In the genomic region with DNA sequence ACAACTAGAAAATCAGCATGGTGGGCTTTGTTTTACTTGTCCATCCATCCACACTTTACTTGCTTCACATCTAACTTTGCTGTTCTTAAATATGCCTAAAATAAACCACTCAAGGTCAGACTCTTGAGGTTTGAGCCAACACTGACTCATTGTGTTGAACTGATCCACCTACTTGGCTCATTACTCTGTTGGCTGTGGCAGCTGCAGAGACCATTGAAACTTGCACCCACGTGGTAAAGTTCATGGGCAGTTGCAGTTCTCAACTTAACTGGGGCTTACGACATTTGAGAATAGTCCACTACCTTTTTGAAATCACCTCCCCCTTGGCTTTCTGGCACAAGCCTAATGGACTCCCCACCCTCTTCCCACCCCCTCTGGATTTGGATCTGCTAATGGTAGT, we compare ENCODE assay signal across 20 mouse cellular contexts.
DNase-seq lines count a peak whose midpoint lies in the region; ATAC-seq and TF ChIP-seq lines count a peak whose summit lies in the region.
"Had no signal": no experiment of that assay in that cellular context is flagged by ENCODE, and none has a peak within 500 bp of the region (broad histone marks: within the 10 kb centered on the region; RNA-seq: fewer than 3 reads in every experiment).

No protein-coding gene starts in this region.

- 58% methylated on average over 2 of the region's 2 CpGs for WGBS in lung, embryonic 16.5 days
- WGBS in midbrain, postnatal 0 days = 78% methylated on average over 2 of the region's 2 CpGs

- H3K9ac ChIP-seq in lung, embryonic 16.5 days (ENCODE audit: low read length) = no peak overlapping the region
- no peak overlapping the region for H3K9ac ChIP-seq in midbrain, postnatal 0 days (replicated peaks; ENCODE audit: low read length, poor library complexity, severe bottlenecking)
- H3K9ac ChIP-seq: heart, embryonic 15.5 days; hindbrain, embryonic 12.5 days; liver, embryonic 15.5 days; midbrain, embryonic 12.5 days; neural tube, embryonic 13.5 days had no signal

- peak; percentile 43; the same call in 1 of the 2 replicates for ATAC-seq in lung, embryonic 16.5 days (ENCODE audit: low read depth)
- no peak for ATAC-seq in erythroblast, adult 5-6 weeks (replicated peaks; ENCODE audit: low FRiP score, poor library complexity, severe bottlenecking)
- no peak for ATAC-seq in midbrain, postnatal 0 days (ENCODE audit: low FRiP score)
- ATAC-seq: forebrain, embryonic 14.5 days had no signal

- no peaks in the 10 kb centered on the region for H3K36me3 ChIP-seq in lung, embryonic 16.5 days (ENCODE audit: control insufficient read depth, insufficient read depth, low read length)
- H3K36me3 ChIP-seq in midbrain, postnatal 0 days (ENCODE audit: insufficient read depth, low read length) = no peaks in the 10 kb centered on the region
- H3K36me3 ChIP-seq: G1E; heart, embryonic 15.5 days; hindbrain, embryonic 12.5 days; liver, embryonic 15.5 days; midbrain, embryonic 12.5 days; neural tube, embryonic 13.5 days had no signal

- no peak overlapping the region for H3K4me2 ChIP-seq in lung, embryonic 16.5 days (ENCODE audit: low read depth, low read length)
- H3K4me2 ChIP-seq in midbrain, postnatal 0 days (ENCODE audit: low read depth, low read length, poor library complexity, severe bottlenecking) = no peak overlapping the region
- H3K4me2 ChIP-seq: heart, embryonic 15.5 days; hindbrain, embryonic 12.5 days; liver, embryonic 15.5 days; midbrain, embryonic 12.5 days; neural tube, embryonic 13.5 days had no signal

- no peaks in the 10 kb centered on the region for H3K27me3 ChIP-seq in lung, embryonic 16.5 days (ENCODE audit: control insufficient read depth, insufficient read depth, low read depth, low read length)
- no peaks in the 10 kb centered on the region for H3K27me3 ChIP-seq in midbrain, postnatal 0 days (ENCODE audit: insufficient read depth, low read length)
- H3K27me3 ChIP-seq: heart, embryonic 15.5 days; hindbrain, embryonic 12.5 days; liver, embryonic 15.5 days; midbrain, embryonic 12.5 days; neural tube, embryonic 13.5 days had no signal

- TF ChIP-seq CTCF in midbrain, postnatal 0 days (IDR thresholded peaks at IDR 0.05) = no peak

- no peaks in the 10 kb centered on the region for H3K4me1 ChIP-seq in lung, embryonic 16.5 days (replicated peaks; ENCODE audit: control insufficient read depth, insufficient read depth, low read length)
- H3K4me1 ChIP-seq in midbrain, postnatal 0 days (ENCODE audit: insufficient read depth, low read length) = no peaks in the 10 kb centered on the region
- H3K4me1 ChIP-seq: heart, embryonic 15.5 days; hindbrain, embryonic 12.5 days; liver, embryonic 15.5 days; midbrain, embryonic 12.5 days; neural tube, embryonic 13.5 days had no signal

- H3K4me3 ChIP-seq in lung, embryonic 16.5 days (ENCODE audit: low read length) = no peak overlapping the region
- H3K4me3 ChIP-seq in midbrain, postnatal 0 days (ENCODE audit: low read depth, low read length) = no peak overlapping the region
- H3K4me3 ChIP-seq: erythroblast, embryonic 14.5 days; heart, embryonic 15.5 days; hindbrain, embryonic 12.5 days; liver, embryonic 15.5 days; midbrain, embryonic 12.5 days; neural tube, embryonic 13.5 days had no signal

- no peak for DNase-seq in lung, postnatal 10 days
- DNase-seq in NIH3T3 (ENCODE audit: low read depth) = peak; percentile 70
- peak; percentile 55 for DNase-seq in adrenal gland, adult 8-10 months
- DNase-seq in heart, adult 9 months (ENCODE audit: low spot score in 2 of 2) = peak; percentile 39 to 48
- DNase-seq in midbrain, postnatal 0 days (ENCODE audit: low spot score) = no peak
- DNase-seq in testis, postnatal 10 days (ENCODE audit: low spot score) = no peak
- DNase-seq: cerebellum, adult 8-10 months; gastrocnemius, postnatal 14 days; kidney, adult 8-10 months; kidney, postnatal 14 days had no signal

- H3K27ac ChIP-seq in lung, embryonic 16.5 days (ENCODE audit: low read length) = no peak overlapping the region
- no peak overlapping the region for H3K27ac ChIP-seq in midbrain, postnatal 0 days (ENCODE audit: low read depth, low read length)
- H3K27ac ChIP-seq: heart, embryonic 15.5 days; hindbrain, embryonic 12.5 days; liver, embryonic 15.5 days; midbrain, embryonic 12.5 days; neural tube, embryonic 13.5 days had no signal

- H3K9me3 ChIP-seq in lung, embryonic 16.5 days (ENCODE audit: control insufficient read depth, low read length) = peaks cover 3% of the 10 kb centered on the region; the same call in 1 of the 2 replicates
- H3K9me3 ChIP-seq in midbrain, postnatal 0 days (ENCODE audit: low read length) = no peaks in the 10 kb centered on the region
- H3K9me3 ChIP-seq: heart, embryonic 15.5 days; liver, embryonic 15.5 days had no signal

Comparison
In these comparisons a context has a peak if more than half of its experiments do, and no peak if none do; other contexts are left out.
1. DNase-seq: peak in NIH3T3 (single experiment), adrenal gland, adult 8-10 months (single experiment) and heart, adult 9 months (2 of 2); none in lung, postnatal 10 days (single experiment), midbrain, postnatal 0 days (single experiment) and testis, postnatal 10 days (single experiment).